Mouse (Mus musculus) C2C12 (cell line): Measurements from ENCODE around the gene Dab2. TPM values are rescaled to one million over a fixed set of nuclear protein-coding genes. Genes with fewer than 3 reads are reported as not detected.
A peak's percentile ranks its signal among the peaks of the same experiment; 100 is the strongest.

Source experiments
- H3K27me3 ChIP-seq: one replicate; pipeline ENCODE4 v1.6.1; 2011; ENCODE audit not compliant: control insufficient read depth, insufficient read depth, insufficient read length
- H3K36me3 ChIP-seq: one replicate; pipeline ENCODE4 v1.6.1; 2011; ENCODE audit not compliant: control insufficient read depth, insufficient read depth
- H3K4me3 ChIP-seq: one replicate; pipeline ENCODE4 v1.5.1; 2011; ENCODE audit warnings: mild to moderate bottlenecking, control low read depth; ENCODE audit not compliant: poor library complexity, insufficient read depth, severe bottlenecking
- H3K79me2 ChIP-seq: one replicate; pipeline ENCODE4 v1.6.1; 2011; ENCODE audit not compliant: control insufficient read depth, insufficient read depth
- H3K79me3 ChIP-seq: one replicate; pipeline ENCODE4 v1.6.1; 2011; ENCODE audit warnings: low read depth, control low read depth
- H3ac ChIP-seq: one replicate; pipeline ENCODE3; 2011; ENCODE audit warnings: low read depth; ENCODE audit not compliant: control insufficient read depth, insufficient read length
- CEBPB ChIP-seq: IDR thresholded peaks from one replicate; pipeline ENCODE4 v1.6.1; 2011; ENCODE audit warnings: low read depth, mild to moderate bottlenecking, control low read depth, moderate library complexity
- CTCF ChIP-seq: IDR thresholded peaks from one replicate; pipeline ENCODE4 v1.5.1; 2011; ENCODE audit not compliant: control insufficient read depth, insufficient read depth, insufficient read length
- FOSL1 ChIP-seq: IDR thresholded peaks from one replicate; pipeline ENCODE4 v1.8.0; 2011; ENCODE audit warnings: mild to moderate bottlenecking, low read length; ENCODE audit not compliant: poor library complexity, insufficient read depth, severe bottlenecking
- MAX ChIP-seq: IDR thresholded peaks from one replicate; pipeline ENCODE4 v1.6.1; 2011; ENCODE audit warnings: mild to moderate bottlenecking, control low read depth
- MYOD1 ChIP-seq: IDR thresholded peaks from one replicate; pipeline ENCODE4 v1.6.1; 2011; ENCODE audit warnings: low read depth; ENCODE audit not compliant: control insufficient read depth, insufficient read length
- MYOG ChIP-seq: IDR thresholded peaks from one replicate; pipeline ENCODE4 v1.6.1; 2011; ENCODE audit not compliant: control insufficient read depth, insufficient read length; ENCODE audit errors: extremely low read depth
- USF1 ChIP-seq: IDR thresholded peaks from one replicate; pipeline ENCODE4 v1.6.1; 2011; ENCODE audit warnings: low read depth, mild to moderate bottlenecking, control low read depth, moderate library complexity
- polyA plus RNA-seq: library from polyadenylated mRNA; unstranded; fragments of >200 nt; fragmentation: generic; extraction: Trizol; gene quantifications from one replicate; pipeline ENCODE4 v1.2.1, GENCODE M21; 2012; ENCODE audit warnings: missing spikeins

Gene Dab2
- polyA plus RNA-seq, 1 experiment = 31.3 TPM

DNA sequence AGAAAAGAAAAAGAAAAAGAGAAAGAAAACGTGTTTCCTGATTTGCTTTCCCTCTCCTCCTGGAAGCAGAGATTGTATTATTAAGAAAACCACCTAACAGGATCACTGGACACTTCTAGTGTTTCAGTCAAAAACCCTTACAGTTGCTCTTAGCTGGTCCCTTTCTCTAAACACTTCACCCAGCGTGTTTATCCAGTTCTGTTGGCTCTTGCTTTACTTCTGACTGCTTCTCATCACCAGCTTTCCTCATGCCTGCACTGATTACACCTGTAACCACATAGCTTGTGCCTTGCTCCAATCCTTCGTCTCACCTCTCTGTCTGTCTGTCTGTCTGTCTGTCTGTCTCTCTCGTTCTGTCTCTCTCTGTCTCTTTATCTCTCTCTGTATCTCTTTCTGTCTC, 25.9 kb downstream of the Dab2 start:
- Histone ChIP-seq H3K79me2 (no peaks in the 10 kb centered on the region), H3ac (no peak overlapping the region), H3K4me3 (no peak overlapping the region), H3K27me3 (no peaks in the 10 kb centered on the region), H3K79me3 (no peaks in the 10 kb centered on the region), H3K36me3 (no peaks in the 10 kb centered on the region)
- TF ChIP-seq CEBPB (no peak), MYOD1 (no peak), MAX (no peak), USF1 (no peak), FOSL1 (no peak), MYOG (no peak), CTCF (no peak)

DNA sequence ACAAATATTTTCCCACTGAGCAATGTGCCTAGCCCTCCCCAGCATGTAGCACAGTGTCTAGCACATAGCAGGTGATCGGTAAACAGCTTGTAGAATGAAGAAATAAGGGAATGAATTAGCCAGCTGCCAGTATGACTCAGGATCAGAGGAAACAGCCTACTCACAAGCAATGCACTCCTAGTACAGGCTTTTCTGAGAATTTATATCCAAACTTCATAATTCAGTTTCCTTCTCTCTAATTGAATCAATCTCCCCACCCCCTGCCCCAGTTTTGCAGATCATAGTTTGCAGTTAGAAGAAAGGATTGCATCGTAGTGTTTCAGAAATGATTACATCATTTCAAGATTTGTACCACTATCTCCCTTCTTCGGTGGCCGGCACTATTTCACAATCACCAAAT, 26.4 kb downstream of the Dab2 start:
- no peaks in the 10 kb centered on the region for H3K79me2 ChIP-seq
- H3K27me3 ChIP-seq = no peaks in the 10 kb centered on the region
- H3K36me3 ChIP-seq = no peaks in the 10 kb centered on the region
- H3ac ChIP-seq = no peak overlapping the region
- TF ChIP-seq CEBPB = peak; percentile 5
- TF ChIP-seq CTCF = no peak
- peak; percentile 34 for TF ChIP-seq MYOD1
- no peak overlapping the region for H3K4me3 ChIP-seq
- H3K79me3 ChIP-seq = no peaks in the 10 kb centered on the region

DNA sequence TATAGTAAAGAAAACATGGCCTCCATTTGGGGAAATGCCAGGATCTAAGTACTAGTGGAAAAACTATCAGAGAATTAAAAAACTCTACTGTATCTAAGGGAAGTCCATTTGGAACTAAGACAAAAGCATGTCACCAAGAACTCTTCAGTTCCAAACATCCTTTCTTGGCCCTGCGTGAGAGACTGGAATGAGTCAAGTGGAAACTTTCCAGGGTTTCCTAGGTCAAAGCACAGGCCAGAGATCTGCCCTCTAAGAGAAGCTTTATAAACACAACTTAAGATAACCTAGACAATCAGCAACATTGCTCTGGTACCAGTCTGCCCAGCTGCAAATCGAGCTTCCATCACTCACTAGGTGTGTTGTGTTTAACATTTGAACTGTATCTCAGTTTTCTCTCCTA, 31.8 kb downstream of the Dab2 start:
- H3K4me3 ChIP-seq = no peak overlapping the region
- no peaks in the 10 kb centered on the region for H3K79me3 ChIP-seq
- H3ac ChIP-seq = no peak overlapping the region
- TF ChIP-seq CEBPB = no peak
- no peaks in the 10 kb centered on the region for H3K36me3 ChIP-seq
- no peaks in the 10 kb centered on the region for H3K79me2 ChIP-seq
- H3K27me3 ChIP-seq = no peaks in the 10 kb centered on the region

DNA sequence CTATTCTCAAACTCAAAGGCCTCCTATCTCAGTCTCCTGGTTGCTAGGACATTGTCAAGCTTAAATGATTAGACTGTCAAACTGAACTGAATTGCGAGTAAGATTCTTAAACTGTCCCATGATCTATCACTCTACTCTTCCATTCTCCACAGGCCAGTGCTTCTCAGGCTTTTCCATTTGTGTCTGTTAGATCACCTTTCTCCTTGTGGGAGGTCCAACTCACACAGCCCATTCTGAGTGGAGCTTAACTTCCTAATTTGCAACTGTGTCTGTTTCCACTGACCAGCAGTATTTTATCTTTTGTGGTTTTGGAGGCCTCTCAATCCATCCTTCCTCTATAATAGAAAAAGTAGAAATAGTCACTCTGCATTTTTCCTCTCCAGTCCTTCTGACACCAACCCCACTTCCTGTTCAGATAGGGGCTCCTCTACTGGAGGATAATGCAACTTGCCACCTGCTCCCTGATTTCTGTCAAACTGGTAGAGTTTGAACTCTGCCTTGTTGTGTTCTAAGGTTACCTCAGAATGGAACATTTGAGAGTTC, 35.1 kb downstream of the Dab2 start:
- Histone ChIP-seq H3K79me3 (no peaks in the 10 kb centered on the region), H3K36me3 (no peaks in the 10 kb centered on the region), H3K4me3 (no peak overlapping the region), H3ac (no peak overlapping the region), H3K27me3 (no peaks in the 10 kb centered on the region), H3K79me2 (no peaks in the 10 kb centered on the region)
- TF ChIP-seq CEBPB (no peak), MAX (no peak)

DNA sequence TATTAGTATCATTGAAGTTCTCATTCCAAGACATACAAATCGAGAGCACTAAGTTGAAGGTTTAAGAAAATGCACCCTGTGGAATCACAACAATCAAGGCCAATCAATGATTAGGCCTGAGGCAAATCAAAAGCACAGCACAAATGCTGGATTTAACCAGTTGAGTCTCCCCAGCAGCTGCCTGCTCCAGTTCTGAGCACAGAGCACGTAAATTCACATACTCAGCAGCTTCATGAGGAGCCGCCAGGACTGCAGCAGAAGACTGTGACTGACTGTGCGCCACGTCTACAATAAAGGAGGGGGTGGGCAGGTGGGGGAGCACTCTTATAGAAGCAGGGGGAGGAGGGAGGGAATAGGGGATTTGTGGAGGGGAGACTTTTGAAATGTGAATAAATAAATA, 40.2 kb downstream of the Dab2 start:
- Histone ChIP-seq H3K79me2 (no peaks in the 10 kb centered on the region), H3K4me3 (no peak overlapping the region), H3K27me3 (no peaks in the 10 kb centered on the region), H3K79me3 (no peaks in the 10 kb centered on the region), H3ac (no peak overlapping the region), H3K36me3 (no peaks in the 10 kb centered on the region)
- TF ChIP-seq CTCF (no peak), USF1 (no peak), MYOD1 (no peak), MAX (no peak), CEBPB (no peak), FOSL1 (no peak), MYOG (no peak)

DNA sequence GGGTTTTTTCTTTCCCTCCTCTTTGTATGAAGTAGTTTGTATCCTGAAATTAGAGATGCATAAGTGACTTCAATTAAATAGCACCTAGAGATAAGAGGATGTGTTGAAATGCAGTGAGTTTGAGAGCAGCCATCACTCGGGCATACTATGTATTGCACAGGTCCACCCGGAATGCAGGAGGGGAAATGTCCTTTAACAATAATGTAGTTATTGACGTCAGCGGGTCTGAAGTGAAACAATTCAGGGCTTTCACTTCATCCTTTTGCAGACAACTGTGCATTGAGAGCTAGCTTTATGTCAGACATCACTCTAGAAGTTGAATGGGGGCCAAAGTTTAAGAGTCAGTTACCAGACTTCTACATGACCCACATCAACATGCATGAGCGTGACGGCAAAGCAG, 40.8 kb downstream of the Dab2 start:
- H3K79me3 ChIP-seq = no peaks in the 10 kb centered on the region
- H3K27me3 ChIP-seq = no peaks in the 10 kb centered on the region
- H3K36me3 ChIP-seq = no peaks in the 10 kb centered on the region
- no peak overlapping the region for H3K4me3 ChIP-seq
- no peak for TF ChIP-seq MYOD1
- TF ChIP-seq CTCF = no peak
- no peak for TF ChIP-seq MAX
- no peak for TF ChIP-seq MYOG
- no peak for TF ChIP-seq CEBPB
- no peak for TF ChIP-seq FOSL1
- no peak for TF ChIP-seq USF1
- no peaks in the 10 kb centered on the region for H3K79me2 ChIP-seq
- H3ac ChIP-seq = no peak overlapping the region
